Mouse (Mus musculus) heart, postnatal 0 days (tissue): ENCODE results near the gene Tnrc6c.

ENCODE experiments used
- CTCF ChIP-seq: IDR thresholded peaks from 2 replicates; pipeline ENCODE4 v1.5.1; 2016; ENCODE audit warnings: antibody characterized with exemption, control low read depth, low read depth
- EP300 ChIP-seq: IDR thresholded peaks from 2 replicates; pipeline ENCODE4 v1.6.1; 2016; ENCODE audit warnings: antibody characterized with exemption, low read depth

- TF ChIP-seq EP300 (no peak), CTCF (no peak)
Measured at GRCm38 (mm10) chr11:117776085-117776792, 122.2 kb downstream of the Tnrc6c start.
